Mouse (Mus musculus) myocyte (in vitro differentiated cells): Measurements from ENCODE around the gene Zfp933. TPM values are rescaled to one million over a fixed set of nuclear protein-coding genes. Genes with fewer than 3 reads are reported as not detected.
"Not testable (repeated sequence)": the region's sequence is repeated elsewhere in the genome, so short reads cannot be mapped to it uniquely, and the experiment has no call there.

ENCODE experiments used
- H3K27me3 ChIP-seq: one replicate; pipeline ENCODE4 v1.6.1; 2011; ENCODE audit not compliant: control insufficient read depth, insufficient read depth, insufficient read length
- H3K36me3 ChIP-seq: one replicate; pipeline ENCODE4 v1.6.1; 2011; ENCODE audit not compliant: control insufficient read depth, insufficient read depth
- H3K4me2 ChIP-seq: one replicate; pipeline ENCODE4 v1.6.1; 2011; ENCODE audit warnings: low read depth, control low read depth
- H3K4me3 ChIP-seq: one replicate; pipeline ENCODE4 v1.5.1; 2011; ENCODE audit warnings: mild to moderate bottlenecking, control low read depth, moderate library complexity
- H3K79me2 ChIP-seq: one replicate; pipeline ENCODE4 v1.6.1; 2011; ENCODE audit not compliant: control insufficient read depth, insufficient read depth
- H3ac ChIP-seq: one replicate; pipeline ENCODE4 v1.6.1; 2011; ENCODE audit not compliant: control insufficient read depth, insufficient read length
- CEBPB ChIP-seq: IDR thresholded peaks from 2 replicates; pipeline ENCODE4 v1.6.1; 2011; ENCODE audit warnings: mild to moderate bottlenecking, moderate library complexity; ENCODE audit not compliant: poor library complexity, insufficient read depth, severe bottlenecking
- E2F4 ChIP-seq: IDR thresholded peaks from one replicate; pipeline ENCODE4 v1.6.1; 2011; ENCODE audit warnings: mild to moderate bottlenecking, control low read depth, moderate library complexity; ENCODE audit not compliant: insufficient read depth
- MAX ChIP-seq: IDR thresholded peaks from one replicate; pipeline ENCODE4 v1.6.1; 2011; ENCODE audit warnings: low read depth, mild to moderate bottlenecking, control low read depth
- MYOD1 ChIP-seq, 3 experiments: IDR thresholded peaks; one replicate each; pipeline ENCODE4 v1.6.1; 2011; ENCODE audit warnings: control low read depth in 2 of 3, low read depth in 2 of 3, mild to moderate bottlenecking in 2 of 3, moderate library complexity in 1 of 3; ENCODE audit not compliant: insufficient read length in 2 of 3, control insufficient read depth in 1 of 3
- MYOG ChIP-seq, 3 experiments: IDR thresholded peaks; one replicate each; pipeline ENCODE4 v1.6.1; 2011; ENCODE audit warnings: control low read depth in 2 of 3, low read depth in 2 of 3, mild to moderate bottlenecking in 2 of 3; ENCODE audit not compliant: insufficient read length in 2 of 3, control insufficient read depth in 1 of 3, insufficient read depth in 1 of 3
- POLR2A ChIP-seq: IDR thresholded peaks from one replicate; pipeline ENCODE4 v1.6.1; 2011; ENCODE audit warnings: low read depth, mild to moderate bottlenecking, control low read depth, moderate library complexity; ENCODE audit not compliant: insufficient read length
- POLR2AphosphoS2 ChIP-seq: IDR thresholded peaks from one replicate; pipeline ENCODE4 v1.6.1; 2011; ENCODE audit warnings: low read depth, control low read depth; ENCODE audit not compliant: insufficient read length
- REST ChIP-seq: IDR thresholded peaks from one replicate; pipeline ENCODE4 v1.6.1; 2011; ENCODE audit warnings: mild to moderate bottlenecking, control low read depth, moderate library complexity; ENCODE audit not compliant: insufficient read depth, insufficient read length
- SRF ChIP-seq: IDR thresholded peaks from one replicate; pipeline ENCODE4 v1.6.1; 2011; ENCODE audit warnings: low read depth; ENCODE audit not compliant: control insufficient read depth, insufficient read length
- TCF12 ChIP-seq: IDR thresholded peaks from one replicate; pipeline ENCODE4 v1.6.1; 2011; ENCODE audit warnings: mild to moderate bottlenecking, control low read depth; ENCODE audit not compliant: poor library complexity, insufficient read depth, severe bottlenecking
- TCF3 ChIP-seq: IDR thresholded peaks from one replicate; pipeline ENCODE4 v1.6.1; 2011; ENCODE audit warnings: low read depth, control low read depth; ENCODE audit not compliant: insufficient read length
- USF1 ChIP-seq: IDR thresholded peaks from one replicate; pipeline ENCODE4 v1.6.1; 2011; ENCODE audit warnings: low read depth, mild to moderate bottlenecking, control low read depth, moderate library complexity
- polyA plus RNA-seq: library from polyadenylated mRNA; unstranded; fragments of >200 nt; fragmentation: generic; extraction: Trizol; gene quantifications from one replicate; pipeline ENCODE4 v1.2.1, GENCODE M21; 2012; ENCODE audit warnings: missing spikeins

Zfp933 gene
- polyA plus RNA-seq, 1 experiment, result 0.66 TPM

- Histone ChIP-seq H3K27me3 (no peaks in the 10 kb centered on the region), H3K4me2 (no peak overlapping the region), H3K36me3 (peaks cover 29% of the 10 kb centered on the region), H3ac (no peak overlapping the region), H3K79me2 (no peaks in the 10 kb centered on the region), H3K4me3 (no peak overlapping the region)
- TF ChIP-seq MAX (no peak), REST (no peak), TCF12 (no peak), MYOG (IDR thresholded peaks at IDR 0.05; ENCODE audit: control insufficient read depth in 1 of 3, insufficient read depth in 1 of 3, insufficient read length in 2 of 3, low read depth in 2 of 3) (no peak), SRF (no peak), POLR2AphosphoS2 (no peak), E2F4 (no peak), MYOD1 (IDR thresholded peaks at IDR 0.05; ENCODE audit: control insufficient read depth in 1 of 3, insufficient read length in 2 of 3, low read depth in 2 of 3) (no peak), CEBPB (no peak), USF1 (no peak), POLR2A (no peak)
Observed at GRCm38 (mm10) chr4:147824389-147824788, 23.8 kb downstream of the Zfp933 start.

GRCm38 (mm10) chr4:147821414-147821813, 26.8 kb downstream of the Zfp933 start:
- not testable (repeated sequence) for H3ac ChIP-seq, H3K27me3 ChIP-seq, H3K4me2 ChIP-seq, H3K79me2 ChIP-seq, H3K4me3 ChIP-seq
- H3K36me3 ChIP-seq, result peaks cover 10% of the 10 kb centered on the region

DNA sequence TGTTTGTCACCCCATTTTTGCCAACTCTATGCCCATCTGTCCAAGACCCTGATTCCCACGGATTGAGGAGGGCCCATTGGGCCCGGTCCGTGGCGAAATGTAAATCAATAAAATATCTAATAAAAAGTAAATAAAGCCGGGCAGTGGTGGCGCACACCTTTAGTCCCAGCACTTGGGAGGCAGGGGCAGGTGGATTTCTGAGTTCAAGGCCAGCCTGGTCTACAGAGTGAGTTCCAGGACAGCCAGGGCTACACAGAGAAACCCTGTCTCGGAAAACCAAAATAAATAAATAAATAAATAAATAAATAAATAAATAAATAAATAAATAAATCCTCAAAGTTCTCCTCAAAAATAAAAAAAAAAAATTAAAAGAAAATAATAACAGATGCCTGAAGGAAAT, 28.5 kb downstream of the Zfp933 start:
- not testable (repeated sequence) for H3K36me3 ChIP-seq, H3K4me3 ChIP-seq, H3K27me3 ChIP-seq, H3K79me2 ChIP-seq, H3K4me2 ChIP-seq, H3ac ChIP-seq

- Histone ChIP-seq H3K27me3 (no peaks in the 10 kb centered on the region), H3K79me2 (no peaks in the 10 kb centered on the region), H3K36me3 (no peaks in the 10 kb centered on the region), H3K4me3 (no peak overlapping the region), H3ac (no peak overlapping the region), H3K4me2 (no peak overlapping the region)
- no peak for TF ChIP-seq MYOD1 (IDR thresholded peaks at IDR 0.05; ENCODE audit: control insufficient read depth in 1 of 3, insufficient read length in 2 of 3, low read depth in 2 of 3)
- TF ChIP-seq TCF12, result no peak
- no peak for TF ChIP-seq MAX
- no peak for TF ChIP-seq POLR2A
- no peak for TF ChIP-seq CEBPB
- no peak for TF ChIP-seq E2F4
- no peak for TF ChIP-seq SRF
- no peak for TF ChIP-seq TCF3
- no peak for TF ChIP-seq MYOG (IDR thresholded peaks at IDR 0.05; ENCODE audit: control insufficient read depth in 1 of 3, insufficient read depth in 1 of 3, insufficient read length in 2 of 3, low read depth in 2 of 3)
- TF ChIP-seq USF1, result no peak
- no peak for TF ChIP-seq REST
- TF ChIP-seq POLR2AphosphoS2, result no peak
Observed at GRCm38 (mm10) chr4:147814592-147815167, 33.5 kb downstream of the Zfp933 start.

- Histone ChIP-seq H3K4me3 (no peak overlapping the region), H3ac (no peak overlapping the region), H3K79me2 (no peaks in the 10 kb centered on the region), H3K27me3 (no peaks in the 10 kb centered on the region), H3K36me3 (no peaks in the 10 kb centered on the region), H3K4me2 (no peak overlapping the region)
- TF ChIP-seq MAX (no peak), REST (no peak), TCF12 (no peak), TCF3 (no peak), USF1 (no peak), POLR2AphosphoS2 (no peak), POLR2A (no peak), MYOG (IDR thresholded peaks at IDR 0.05; ENCODE audit: control insufficient read depth in 1 of 3, insufficient read depth in 1 of 3, insufficient read length in 2 of 3, low read depth in 2 of 3) (no peak), E2F4 (no peak), SRF (no peak), MYOD1 (IDR thresholded peaks at IDR 0.05; ENCODE audit: control insufficient read depth in 1 of 3, insufficient read length in 2 of 3, low read depth in 2 of 3) (no peak), CEBPB (no peak)
Observed at GRCm38 (mm10) chr4:147813249-147813765, 34.9 kb downstream of the Zfp933 start.

DNA sequence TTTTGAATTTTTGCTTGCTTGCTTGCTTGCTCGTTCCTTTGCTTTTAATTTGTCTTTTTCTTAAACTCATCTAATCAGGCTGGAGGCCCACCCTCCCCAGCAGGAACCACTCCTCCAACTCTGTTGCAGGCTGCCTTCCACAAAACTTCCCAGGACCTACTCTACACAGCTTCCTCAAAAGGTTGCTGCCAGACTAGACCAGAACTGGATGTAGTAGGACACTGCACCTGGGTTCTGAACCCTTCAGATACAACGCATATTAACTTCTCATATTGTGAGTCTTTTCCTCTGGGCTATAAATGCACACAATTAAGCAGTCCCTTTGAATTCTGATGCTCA, 38.2 kb downstream of the Zfp933 start:
- not testable (repeated sequence) for H3ac ChIP-seq, H3K27me3 ChIP-seq, H3K4me3 ChIP-seq, H3K79me2 ChIP-seq, H3K36me3 ChIP-seq, H3K4me2 ChIP-seq

DNA sequence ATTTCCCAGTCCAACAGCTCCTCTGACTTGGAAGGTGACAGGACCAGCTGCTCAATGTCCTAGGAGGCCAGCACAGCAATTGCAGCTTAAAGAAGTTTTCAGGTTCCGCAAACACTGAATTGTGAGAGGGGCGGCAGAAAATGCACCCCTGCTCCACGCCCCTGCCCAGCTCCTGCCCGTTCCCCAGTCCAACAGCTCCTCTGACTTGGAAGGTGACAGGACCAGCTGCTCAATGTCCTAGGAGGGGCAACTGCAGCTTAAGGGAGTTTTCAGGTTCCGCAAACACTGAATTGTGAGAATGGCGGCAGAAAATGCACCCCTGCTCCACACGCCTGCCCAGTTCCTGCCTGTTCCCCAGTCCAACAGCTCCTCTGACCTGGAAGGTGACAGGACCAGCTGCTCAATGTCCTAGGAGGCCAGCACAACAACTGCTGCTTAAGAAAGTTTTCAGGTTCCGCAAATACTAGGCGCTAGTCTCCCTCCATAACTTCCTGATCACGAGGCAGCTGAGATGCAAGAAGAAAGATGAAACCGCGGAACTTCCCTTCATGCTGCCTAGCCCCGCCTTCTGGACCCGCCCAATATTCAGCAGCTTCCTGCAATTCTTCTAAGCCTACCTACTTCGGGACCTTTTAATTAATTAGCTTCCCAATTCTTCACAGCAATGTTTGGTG, 38.7 kb downstream of the Zfp933 start, which contains the start of gene Zfp984:
Zfp984 (minus strand) TSS at position 497 of the 674 bp plus-strand sequence.
- not testable (repeated sequence) for H3K79me2 ChIP-seq, H3K27me3 ChIP-seq, H3ac ChIP-seq, H3K4me3 ChIP-seq, H3K36me3 ChIP-seq
- peak within 1 kb of the TSS; percentile 46 for H3K4me2 ChIP-seq

GRCm38 (mm10) chr4:147808483-147808882, 39.7 kb downstream of the Zfp933 start:
- H3K36me3 ChIP-seq, H3ac ChIP-seq, H3K79me2 ChIP-seq, H3K27me3 ChIP-seq, H3K4me3 ChIP-seq: not testable (repeated sequence)
- H3K4me2 ChIP-seq, result peak overlapping the region; percentile 24
